Mouse (Mus musculus) heart, embryonic 15.5 days (tissue): ENCODE results near the gene Gtf2i. TPM values are rescaled to one million over a fixed set of nuclear protein-coding genes. Genes with fewer than 3 reads are reported as not detected.

Experiments
- ATAC-seq: fragments of 200-750 bp; cut with Nextera tagmentation; replicated peaks from 2 replicates; pipeline ENCODE4 v1.8.0; 2017; ENCODE audit warnings: low read depth, moderate TSS enrichment; ENCODE audit not compliant: insufficient number of reproducible peaks, insufficient read depth, low FRiP score
- H3K27ac ChIP-seq: fragments of 300-500 bp; sonication (generic); 2 replicates; pipeline ENCODE4 v1.5.1; 2015; ENCODE audit warnings: mild to moderate bottlenecking, inconsistent platforms
- H3K27me3 ChIP-seq: fragments of 300-500 bp; sonication (generic); 2 replicates; pipeline ENCODE4 v1.6.1; 2015; ENCODE audit warnings: inconsistent platforms
- H3K36me3 ChIP-seq: fragments of 300-500 bp; sonication (generic); 2 replicates; pipeline ENCODE4 v1.6.1; 2015; ENCODE audit warnings: mild to moderate bottlenecking, inconsistent platforms
- H3K4me1 ChIP-seq: fragments of 300-500 bp; sonication (generic); replicated peaks from 2 replicates; pipeline ENCODE4 v1.6.1; 2015; ENCODE audit warnings: inconsistent platforms
- H3K4me2 ChIP-seq: fragments of 300-500 bp; sonication (generic); 2 replicates; pipeline ENCODE4 v1.6.1; 2015; ENCODE audit warnings: inconsistent platforms, mild to moderate bottlenecking, moderate library complexity
- H3K4me3 ChIP-seq: fragments of 300-500 bp; sonication (generic); 2 replicates; pipeline ENCODE4 v1.5.1; 2015; ENCODE audit warnings: mild to moderate bottlenecking, inconsistent platforms
- H3K9ac ChIP-seq: fragments of 300-500 bp; sonication (generic); 2 replicates; pipeline ENCODE4 v1.6.1; 2015; ENCODE audit warnings: mild to moderate bottlenecking, inconsistent platforms
- H3K9me3 ChIP-seq: fragments of 300-500 bp; sonication (generic); replicated peaks from 2 replicates; pipeline ENCODE4 v1.6.1; 2016; ENCODE audit warnings: inconsistent platforms
- WGBS: fragments of 180-500 bp; shearing (Covaris S2); methylation state at CpG from one replicate; pipeline ENCODE4 v1.1.7; 2015; ENCODE audit warnings: mixed read lengths; 5-methylcytosine and 5-hydroxymethylcytosine counted together
- polyA plus RNA-seq: library from polyadenylated mRNA; unstranded; fragments of >200 nt; fragmentation: Nextera tagmentation; extraction: Ambion mirVana; gene quantifications from 2 replicates; pipeline ENCODE4 v1.2.1, GENCODE M21; 2015

The Gtf2i gene
- polyA plus RNA-seq, 1 experiment from 2014 or later, result 121 TPM

GRCm38 (mm10) chr5:134273761-134274160, 40.8 kb downstream of the Gtf2i start:
- H3K4me1 ChIP-seq, result peaks cover 6% of the 10 kb centered on the region
- no peaks in the 10 kb centered on the region for H3K27me3 ChIP-seq
- ATAC-seq, result no peak
- no peak overlapping the region for H3K4me3 ChIP-seq
- no peak overlapping the region for H3K27ac ChIP-seq
- H3K4me2 ChIP-seq, result no peak overlapping the region
- peaks cover 93% of the 10 kb centered on the region for H3K36me3 ChIP-seq
- H3K9me3 ChIP-seq, result no peaks in the 10 kb centered on the region
- H3K9ac ChIP-seq, result no peak overlapping the region
- 82% methylated on average over 8 of the region's 8 CpGs for WGBS

GRCm38 (mm10) chr5:134272761-134273160, 41.8 kb downstream of the Gtf2i start:
- Histone ChIP-seq H3K4me3 (no peak overlapping the region), H3K9ac (no peak overlapping the region), H3K4me1 (peaks cover 6% of the 10 kb centered on the region), H3K36me3 (peaks cover 94% of the 10 kb centered on the region), H3K9me3 (no peaks in the 10 kb centered on the region), H3K4me2 (no peak overlapping the region), H3K27ac (no peak overlapping the region; the same call in 1 of the 2 replicates), H3K27me3 (no peaks in the 10 kb centered on the region)
- ATAC-seq, result no peak
- WGBS, result 84% methylated on average over 11 of the region's 11 CpGs

- WGBS, result 89% methylated on average over 11 of the region's 11 CpGs
Measured at GRCm38 (mm10) chr5:134271421-134271820, 43.1 kb downstream of the Gtf2i start.

GRCm38 (mm10) chr5:134270566-134270965, 44.0 kb downstream of the Gtf2i start:
- peaks cover 6% of the 10 kb centered on the region for H3K4me1 ChIP-seq
- no peak overlapping the region for H3K4me3 ChIP-seq
- 88% methylated on average over 4 of the region's 4 CpGs for WGBS
- H3K36me3 ChIP-seq, result peaks cover 96% of the 10 kb centered on the region
- no peak for ATAC-seq
- H3K9me3 ChIP-seq, result no peaks in the 10 kb centered on the region
- H3K27me3 ChIP-seq, result no peaks in the 10 kb centered on the region
- H3K27ac ChIP-seq, result no peak overlapping the region
- H3K9ac ChIP-seq, result no peak overlapping the region
- H3K4me2 ChIP-seq, result no peak overlapping the region

More at GRCm38 (mm10) chr5:134271421-134271820, 43.1 kb downstream of the Gtf2i start:
- Histone ChIP-seq H3K9ac (no peak overlapping the region), H3K4me3 (no peak overlapping the region), H3K27me3 (no peaks in the 10 kb centered on the region), H3K36me3 (peaks cover 94% of the 10 kb centered on the region), H3K27ac (no peak overlapping the region), H3K4me1 (peaks cover 6% of the 10 kb centered on the region), H3K4me2 (no peak overlapping the region), H3K9me3 (no peaks in the 10 kb centered on the region)
- ATAC-seq, result no peak

GRCm38 (mm10) chr5:134269751-134270150, 44.8 kb downstream of the Gtf2i start:
- Histone ChIP-seq H3K4me1 (no peaks in the 10 kb centered on the region; the same call in 1 of the 2 replicates), H3K9ac (no peak overlapping the region), H3K27me3 (no peaks in the 10 kb centered on the region), H3K27ac (0 out of 2 replicates have a peak overlapping the region, but pooled peaks have one; percentile 7), H3K9me3 (no peaks in the 10 kb centered on the region), H3K4me3 (no peak overlapping the region), H3K4me2 (no peak overlapping the region), H3K36me3 (peaks cover 96% of the 10 kb centered on the region)
- 84% methylated on average over 5 of the region's 5 CpGs for WGBS
- no peak for ATAC-seq

- Histone ChIP-seq H3K4me2 (no peak overlapping the region), H3K36me3 (peaks cover 98% of the 10 kb centered on the region), H3K4me3 (no peak overlapping the region), H3K27me3 (no peaks in the 10 kb centered on the region), H3K4me1 (no peaks in the 10 kb centered on the region; the same call in 1 of the 2 replicates), H3K9ac (no peak overlapping the region), H3K27ac (no peak overlapping the region), H3K9me3 (no peaks in the 10 kb centered on the region)
- no peak for ATAC-seq
- 93% methylated on average over 8 of the region's 8 CpGs for WGBS
Measured at GRCm38 (mm10) chr5:134268751-134269150, 45.8 kb downstream of the Gtf2i start.

GRCm38 (mm10) chr5:134266404-134266803, 48.2 kb downstream of the Gtf2i start:
- H3K4me2 ChIP-seq, result no peak overlapping the region
- H3K27ac ChIP-seq, result no peak overlapping the region
- no peaks in the 10 kb centered on the region for H3K9me3 ChIP-seq
- peaks cover 98% of the 10 kb centered on the region for H3K36me3 ChIP-seq
- no peaks in the 10 kb centered on the region for H3K27me3 ChIP-seq
- no peak overlapping the region for H3K4me3 ChIP-seq
- H3K4me1 ChIP-seq, result no peaks in the 10 kb centered on the region; the same call in 1 of the 2 replicates
- H3K9ac ChIP-seq, result no peak overlapping the region
- WGBS, result 79% methylated on average over 18 of the region's 18 CpGs
- ATAC-seq, result 0 out of 2 replicates have a peak, but pooled peaks have one; percentile 27

GRCm38 (mm10) chr5:134265890-134266289, 48.7 kb downstream of the Gtf2i start:
- 65% methylated on average over 2 of the region's 2 CpGs for WGBS
- Histone ChIP-seq H3K27ac (no peak overlapping the region), H3K36me3 (peaks cover 98% of the 10 kb centered on the region), H3K4me3 (no peak overlapping the region), H3K27me3 (no peaks in the 10 kb centered on the region), H3K9ac (no peak overlapping the region), H3K4me2 (no peak overlapping the region), H3K9me3 (no peaks in the 10 kb centered on the region), H3K4me1 (no peaks in the 10 kb centered on the region; the same call in 1 of the 2 replicates)
- ATAC-seq, result no peak

GRCm38 (mm10) chr5:134260001-134260636, 54.4 kb downstream of the Gtf2i start:
- no peaks in the 10 kb centered on the region for H3K4me1 ChIP-seq
- no peak overlapping the region for H3K27ac ChIP-seq
- WGBS, result 94% methylated on average over 9 of the region's 9 CpGs
- H3K9ac ChIP-seq, result no peak overlapping the region
- H3K9me3 ChIP-seq, result no peaks in the 10 kb centered on the region
- H3K4me3 ChIP-seq, result no peak overlapping the region
- ATAC-seq, result no peak
- H3K4me2 ChIP-seq, result no peak overlapping the region
- peaks cover 92% of the 10 kb centered on the region for H3K36me3 ChIP-seq
- no peaks in the 10 kb centered on the region for H3K27me3 ChIP-seq

- H3K4me3 ChIP-seq, result no peak overlapping the region
- no peak overlapping the region for H3K27ac ChIP-seq
- WGBS, result 91% methylated on average over 2 of the region's 2 CpGs
- no peaks in the 10 kb centered on the region for H3K27me3 ChIP-seq
- no peaks in the 10 kb centered on the region for H3K9me3 ChIP-seq
- no peak overlapping the region for H3K9ac ChIP-seq
- H3K4me1 ChIP-seq, result no peaks in the 10 kb centered on the region
- no peak overlapping the region for H3K4me2 ChIP-seq
- ATAC-seq, result no peak
- peaks cover 92% of the 10 kb centered on the region for H3K36me3 ChIP-seq
Measured at GRCm38 (mm10) chr5:134258934-134259333, 55.6 kb downstream of the Gtf2i start.

GRCm38 (mm10) chr5:134258395-134258794, 56.2 kb downstream of the Gtf2i start:
- Histone ChIP-seq H3K4me2 (no peak overlapping the region), H3K36me3 (peaks cover 92% of the 10 kb centered on the region), H3K27me3 (no peaks in the 10 kb centered on the region), H3K4me1 (no peaks in the 10 kb centered on the region), H3K9me3 (no peaks in the 10 kb centered on the region), H3K4me3 (no peak overlapping the region), H3K27ac (no peak overlapping the region), H3K9ac (no peak overlapping the region)
- no peak for ATAC-seq
- 72% methylated on average over 4 of the region's 4 CpGs for WGBS
